Mouse (Mus musculus) retina, postnatal 7 days (tissue): ENCODE measurements around the gene Olfr455.

ENCODE experiments used
- DNase-seq: peaks from one replicate; pipeline ENCODE4 v3.0.0-alpha.2; 2012; ENCODE audit warnings: low read depth, low spot score

The Olfr455 gene

GRCm38 (mm10) chr6:42489731-42490130 lies 57.7 kb downstream of the Olfr455 start:
- no peak for DNase-seq

GRCm38 (mm10) chr6:42487114-42487513 lies 60.3 kb downstream of the Olfr455 start, which contains the start of gene Olfr456:
Gene Olfr456 (minus strand): TSS chr6:42487214.
- no peak for DNase-seq
